Mouse (Mus musculus): ENCODE results near the gene Cdh13. TPM values are rescaled to one million over a fixed set of nuclear protein-coding genes. Genes with fewer than 3 reads are reported as not detected.

Cdh13 gene
- polyA plus RNA-seq, 1 experiment = not detected

DNA sequence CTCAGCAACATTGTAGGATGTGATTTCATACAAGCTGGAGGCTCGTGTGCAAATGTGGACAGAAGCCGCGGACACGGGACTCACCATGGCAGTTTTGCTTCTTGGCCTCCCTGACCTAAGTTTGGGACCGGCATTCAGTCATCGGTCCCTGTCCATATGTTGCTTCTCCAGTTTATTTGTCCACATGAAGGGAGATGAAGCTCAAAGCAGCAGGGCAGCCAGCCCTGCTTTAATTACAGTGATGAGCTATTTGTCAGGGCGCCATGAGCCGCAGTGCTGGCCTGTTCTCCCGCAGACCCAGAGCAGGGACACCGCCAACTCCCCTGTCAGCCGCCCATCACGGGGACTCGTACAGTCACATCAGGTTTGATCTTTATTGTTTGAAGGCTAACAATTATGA, 502.1 kb downstream of the Cdh13 start:
- Histone ChIP-seq H3K4me1 (no peaks in the 10 kb centered on the region), H3K4me3 (replicated peaks) (peak overlapping the region; percentile 12), H3K36me3 (replicated peaks; ENCODE audit: low read length) (no peaks in the 10 kb centered on the region), H3K9me3 (peaks cover 69% of the 10 kb centered on the region), H3K27me3 (replicated peaks) (no peaks in the 10 kb centered on the region)
- TF ChIP-seq FLI1 (IDR thresholded peaks at IDR 0.05; ENCODE audit: low read length) (no peak), GATA1 (IDR thresholded peaks at IDR 0.05; ENCODE audit: borderline replicate concordance, low read length) (no peak)

DNA sequence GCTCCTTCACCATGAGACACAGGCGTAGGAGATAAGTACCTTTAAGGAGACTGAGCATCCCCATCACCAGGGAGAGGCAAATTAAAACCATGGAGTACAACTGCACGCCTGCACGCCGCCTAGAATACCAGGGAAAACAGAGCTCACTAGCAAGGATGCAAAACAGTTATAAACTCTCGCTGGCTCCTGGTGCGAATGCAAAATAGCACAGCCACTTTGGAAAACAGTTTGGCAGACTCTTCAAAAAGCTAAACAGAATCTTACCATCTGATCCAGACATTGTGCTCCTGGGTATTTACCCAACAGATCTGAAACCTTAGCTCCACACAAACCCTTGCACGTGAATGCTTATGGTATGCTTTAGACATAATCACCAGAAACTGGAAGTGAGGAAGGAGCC, 506.1 kb downstream of the Cdh13 start:
- peaks cover 77% of the 10 kb centered on the region for H3K9me3 ChIP-seq
- no peaks in the 10 kb centered on the region for H3K36me3 ChIP-seq (replicated peaks; ENCODE audit: low read length)
- no peaks in the 10 kb centered on the region for H3K27me3 ChIP-seq (replicated peaks)
- H3K4me3 ChIP-seq (replicated peaks) = peak overlapping the region; percentile 53
- no peaks in the 10 kb centered on the region for H3K4me1 ChIP-seq
- no peak for TF ChIP-seq FLI1 (IDR thresholded peaks at IDR 0.05; ENCODE audit: low read length)
- TF ChIP-seq GATA1 (IDR thresholded peaks at IDR 0.05; ENCODE audit: borderline replicate concordance, low read length) = no peak

GRCm38 (mm10) chr8:118794886-118795285, 511.4 kb downstream of the Cdh13 start:
- Histone ChIP-seq H3K4me1 (no peaks in the 10 kb centered on the region), H3K36me3 (replicated peaks; ENCODE audit: low read length) (no peaks in the 10 kb centered on the region), H3K9me3 (peaks cover 85% of the 10 kb centered on the region), H3K4me3 (replicated peaks) (no peak overlapping the region), H3K27me3 (replicated peaks) (no peaks in the 10 kb centered on the region)
- TF ChIP-seq GATA1 (IDR thresholded peaks at IDR 0.05; ENCODE audit: borderline replicate concordance, low read length) (no peak), FLI1 (IDR thresholded peaks at IDR 0.05; ENCODE audit: low read length) (no peak)

DNA sequence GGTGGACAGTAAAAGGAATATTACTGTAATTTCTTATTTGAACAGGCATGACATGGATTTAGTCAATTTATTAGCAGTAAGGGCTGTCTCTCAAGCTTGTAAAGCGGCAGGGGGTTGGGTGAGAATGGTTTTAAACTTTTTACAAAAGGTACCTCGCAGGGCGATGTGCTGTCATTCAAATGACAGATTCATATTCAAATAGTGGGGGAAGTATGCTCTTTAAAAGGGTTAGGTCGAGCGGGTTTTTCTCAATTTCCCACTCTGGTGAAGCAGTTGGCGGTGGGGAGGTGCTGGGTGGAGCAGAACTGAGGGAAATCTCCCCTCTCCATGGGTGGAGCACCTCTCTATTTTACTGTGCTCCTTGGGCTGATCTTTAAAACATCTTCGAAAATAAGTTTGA, 513.0 kb downstream of the Cdh13 start:
- no peak for TF ChIP-seq FLI1 (IDR thresholded peaks at IDR 0.05; ENCODE audit: low read length)
- no peak for TF ChIP-seq GATA1 (IDR thresholded peaks at IDR 0.05; ENCODE audit: borderline replicate concordance, low read length)
- H3K9me3 ChIP-seq = peaks cover 85% of the 10 kb centered on the region
- no peak overlapping the region for H3K4me3 ChIP-seq (replicated peaks)
- no peaks in the 10 kb centered on the region for H3K27me3 ChIP-seq (replicated peaks)
- no peaks in the 10 kb centered on the region for H3K36me3 ChIP-seq (replicated peaks; ENCODE audit: low read length)
- H3K4me1 ChIP-seq = no peaks in the 10 kb centered on the region

DNA sequence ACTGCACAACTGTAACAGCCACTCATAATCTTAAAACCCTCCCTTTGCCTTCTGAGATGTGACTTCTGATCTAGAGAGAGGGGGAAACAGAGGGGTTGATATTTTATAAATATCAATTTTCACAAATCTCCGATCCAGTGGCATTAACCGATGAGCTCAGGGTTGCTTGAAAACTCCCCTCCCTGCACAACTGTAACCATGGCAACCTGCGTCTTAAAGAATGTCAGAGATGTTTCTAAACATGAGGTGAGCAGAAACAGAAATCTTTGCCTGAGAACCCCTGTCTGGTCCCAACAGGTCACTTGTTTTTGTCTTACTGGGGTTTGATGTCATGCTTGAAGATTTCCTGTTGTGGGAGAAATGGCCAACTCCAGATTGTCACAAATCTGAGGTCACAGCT, 513.6 kb downstream of the Cdh13 start:
- no peak for TF ChIP-seq FLI1 (IDR thresholded peaks at IDR 0.05; ENCODE audit: low read length)
- no peak for TF ChIP-seq GATA1 (IDR thresholded peaks at IDR 0.05; ENCODE audit: borderline replicate concordance, low read length)
- Histone ChIP-seq H3K36me3 (replicated peaks; ENCODE audit: low read length) (no peaks in the 10 kb centered on the region), H3K4me1 (no peaks in the 10 kb centered on the region), H3K9me3 (peaks cover 85% of the 10 kb centered on the region), H3K4me3 (replicated peaks) (no peak overlapping the region), H3K27me3 (replicated peaks) (no peaks in the 10 kb centered on the region)

DNA sequence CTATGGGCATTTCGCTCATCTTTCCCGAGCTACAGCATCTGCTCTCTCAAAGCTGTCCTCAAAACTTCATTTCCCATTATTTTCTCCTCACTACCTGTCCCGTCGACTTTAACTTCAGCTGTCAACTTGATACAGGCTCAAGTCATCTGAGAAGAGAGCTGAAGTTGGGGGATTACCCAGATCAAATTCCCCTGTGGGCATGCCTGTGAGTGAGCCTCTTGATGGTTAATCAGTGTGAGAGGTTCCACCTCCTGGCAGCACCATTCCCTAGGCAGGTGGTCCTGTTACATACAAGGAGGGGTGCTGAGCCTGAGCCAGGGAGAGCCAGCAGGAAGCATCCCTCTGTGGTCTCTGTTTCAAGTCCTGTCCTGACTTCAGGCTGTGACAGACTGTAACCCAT, 519.6 kb downstream of the Cdh13 start:
- no peak overlapping the region for H3K4me3 ChIP-seq (replicated peaks)
- H3K9me3 ChIP-seq = peaks cover 68% of the 10 kb centered on the region
- H3K36me3 ChIP-seq (replicated peaks; ENCODE audit: low read length) = no peaks in the 10 kb centered on the region
- no peaks in the 10 kb centered on the region for H3K27me3 ChIP-seq (replicated peaks)
- TF ChIP-seq GATA1 (IDR thresholded peaks at IDR 0.05; ENCODE audit: borderline replicate concordance, low read length) (no peak), FLI1 (IDR thresholded peaks at IDR 0.05; ENCODE audit: low read length) (no peak)
- no peaks in the 10 kb centered on the region for H3K4me1 ChIP-seq

DNA sequence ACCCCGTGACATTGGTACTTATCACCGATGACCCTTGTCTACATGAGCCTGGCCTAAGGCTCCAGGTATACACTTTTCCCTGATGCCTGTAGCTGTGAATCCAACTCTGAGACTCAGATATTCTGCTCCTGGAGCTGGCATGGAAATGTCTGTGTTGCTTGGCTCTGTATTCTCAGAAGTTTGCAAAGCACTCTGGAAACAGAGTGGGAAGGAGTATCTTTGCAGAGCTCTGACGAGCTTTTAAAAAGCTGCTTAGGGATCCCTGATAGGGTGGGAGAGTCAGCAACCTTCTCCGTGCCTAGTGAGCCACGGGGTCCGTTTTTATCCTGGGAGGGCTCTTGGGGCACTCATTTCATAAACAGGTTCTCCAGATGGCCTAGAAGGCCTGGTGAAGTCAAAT, 526.1 kb downstream of the Cdh13 start:
- Histone ChIP-seq H3K27me3 (replicated peaks) (no peaks in the 10 kb centered on the region), H3K4me3 (replicated peaks) (no peak overlapping the region), H3K36me3 (replicated peaks; ENCODE audit: low read length) (no peaks in the 10 kb centered on the region), H3K9me3 (peaks cover 57% of the 10 kb centered on the region), H3K4me1 (no peaks in the 10 kb centered on the region)
- no peak for TF ChIP-seq GATA1 (IDR thresholded peaks at IDR 0.05; ENCODE audit: borderline replicate concordance, low read length)
- TF ChIP-seq FLI1 (IDR thresholded peaks at IDR 0.05; ENCODE audit: low read length) = no peak

DNA sequence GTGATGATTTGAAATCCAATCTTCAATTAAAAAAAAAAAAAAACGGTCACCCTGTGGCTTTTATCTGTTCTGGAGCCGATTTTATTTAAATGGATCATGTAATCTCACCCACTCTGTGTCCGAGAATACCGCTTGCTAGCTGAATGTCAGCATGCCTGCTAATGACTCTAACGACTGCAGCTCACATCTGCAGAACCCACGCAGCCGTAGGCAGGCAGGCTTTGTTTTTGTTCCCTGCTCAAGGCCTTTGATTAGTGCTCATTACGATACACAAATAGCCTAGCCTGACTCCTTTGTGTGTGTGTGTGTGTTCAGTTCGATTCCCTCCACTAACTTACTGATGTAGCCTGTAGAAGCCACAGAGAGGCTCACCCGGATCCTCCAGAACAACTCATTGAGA, 531.5 kb downstream of the Cdh13 start:
- no peaks in the 10 kb centered on the region for H3K36me3 ChIP-seq (replicated peaks; ENCODE audit: low read length)
- H3K4me1 ChIP-seq = no peaks in the 10 kb centered on the region
- no peaks in the 10 kb centered on the region for H3K27me3 ChIP-seq (replicated peaks)
- H3K9me3 ChIP-seq = peaks cover 68% of the 10 kb centered on the region
- H3K4me3 ChIP-seq (replicated peaks) = no peak overlapping the region
- TF ChIP-seq FLI1 (IDR thresholded peaks at IDR 0.05; ENCODE audit: low read length) = no peak
- TF ChIP-seq GATA1 (IDR thresholded peaks at IDR 0.05; ENCODE audit: borderline replicate concordance, low read length) = no peak

DNA sequence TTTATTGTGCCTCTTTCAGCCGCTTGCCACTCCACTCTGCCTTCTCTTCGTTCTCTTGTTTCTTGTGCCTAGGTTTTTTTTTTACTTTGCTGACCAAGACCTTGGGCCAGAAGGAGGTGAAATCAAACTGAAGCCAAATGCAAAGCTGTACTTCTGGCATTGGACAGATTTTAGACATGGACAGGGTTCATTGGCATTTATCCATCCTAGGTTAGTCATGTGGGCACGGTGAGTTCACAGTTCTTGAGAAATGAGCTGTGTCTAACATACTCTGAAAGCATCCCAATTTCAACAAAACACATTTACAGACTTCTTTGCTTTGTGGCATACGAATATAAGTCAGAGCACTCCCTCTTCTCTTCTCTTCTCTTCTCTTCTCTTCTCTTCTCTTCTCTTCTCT, 543.2 kb downstream of the Cdh13 start:
- TF ChIP-seq GATA1 (IDR thresholded peaks at IDR 0.05; ENCODE audit: borderline replicate concordance, low read length) (no peak), FLI1 (IDR thresholded peaks at IDR 0.05; ENCODE audit: low read length) (no peak)
- Histone ChIP-seq H3K36me3 (replicated peaks; ENCODE audit: low read length) (no peaks in the 10 kb centered on the region), H3K4me1 (no peaks in the 10 kb centered on the region), H3K4me3 (replicated peaks) (no peak overlapping the region), H3K27me3 (replicated peaks) (no peaks in the 10 kb centered on the region), H3K9me3 (peaks cover 59% of the 10 kb centered on the region)

DNA sequence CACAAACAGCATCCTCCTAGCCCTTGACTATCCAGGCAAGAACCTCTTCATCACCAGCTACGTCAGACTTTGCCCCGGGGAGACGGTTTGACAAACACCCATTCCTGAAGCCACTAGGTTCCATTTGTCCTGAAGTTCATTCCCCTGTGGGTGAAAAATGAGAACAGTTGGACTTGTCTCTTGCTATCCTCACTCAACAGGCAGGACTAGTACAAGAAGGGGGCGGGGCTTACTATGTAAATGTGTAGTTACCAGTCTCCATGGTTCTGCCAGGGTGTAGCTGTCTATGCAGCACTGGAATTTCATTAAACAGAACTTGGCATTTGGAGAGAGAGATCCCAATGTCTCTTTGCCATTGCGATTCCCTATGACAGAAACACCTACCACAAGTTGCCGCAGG, 544.2 kb downstream of the Cdh13 start:
- TF ChIP-seq GATA1 (IDR thresholded peaks at IDR 0.05; ENCODE audit: borderline replicate concordance, low read length) (no peak), FLI1 (IDR thresholded peaks at IDR 0.05; ENCODE audit: low read length) (no peak)
- Histone ChIP-seq H3K4me1 (no peaks in the 10 kb centered on the region), H3K27me3 (replicated peaks) (no peaks in the 10 kb centered on the region), H3K36me3 (replicated peaks; ENCODE audit: low read length) (no peaks in the 10 kb centered on the region), H3K4me3 (replicated peaks) (no peak overlapping the region), H3K9me3 (peaks cover 68% of the 10 kb centered on the region)

DNA sequence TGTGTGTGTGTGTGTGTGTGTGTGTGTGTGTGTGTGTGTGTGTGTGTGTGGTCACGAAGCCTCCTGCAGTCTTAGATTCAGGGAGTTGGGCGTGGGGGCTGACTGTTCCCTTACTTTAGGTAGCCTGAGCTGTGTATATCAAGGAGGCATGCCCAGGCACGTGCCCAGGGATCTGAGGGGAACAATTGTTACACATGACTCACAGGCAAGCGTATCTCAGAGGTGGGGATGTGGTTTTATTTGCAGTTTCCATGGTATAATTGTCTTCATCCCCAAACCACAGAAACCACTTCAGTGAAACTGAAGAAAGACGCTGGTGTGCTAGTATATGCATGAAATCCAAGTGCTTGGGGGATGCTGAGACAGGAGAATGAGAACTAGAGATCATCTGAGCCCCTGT, 546.8 kb downstream of the Cdh13 start:
- peaks cover 82% of the 10 kb centered on the region for H3K9me3 ChIP-seq
- TF ChIP-seq FLI1 (IDR thresholded peaks at IDR 0.05; ENCODE audit: low read length) = no peak
- no peak for TF ChIP-seq GATA1 (IDR thresholded peaks at IDR 0.05; ENCODE audit: borderline replicate concordance, low read length)
- H3K4me3 ChIP-seq (replicated peaks) = no peak overlapping the region
- no peaks in the 10 kb centered on the region for H3K36me3 ChIP-seq (replicated peaks; ENCODE audit: low read length)
- no peaks in the 10 kb centered on the region for H3K27me3 ChIP-seq (replicated peaks)
- no peaks in the 10 kb centered on the region for H3K4me1 ChIP-seq

Data from megakaryocyte, embryonic 14.5 days (primary cell).